Mouse (Mus musculus): ENCODE measurements around the gene Lpo. TPM values are rescaled to one million over a fixed set of nuclear protein-coding genes. Genes with fewer than 3 reads are reported as not detected.
A peak's percentile ranks its signal among the peaks of the same experiment; 100 is the strongest.
"Not testable (repeated sequence)": the region's sequence is repeated elsewhere in the genome, so short reads cannot be mapped to it uniquely, and the experiment has no call there.

The Lpo gene
- 0.49 and 0.54 TPM in 2 replicates for polyA plus RNA-seq (2015; fragmentation: Nextera tagmentation; extraction: Ambion mirVana)

- Histone ChIP-seq H3K9ac (replicated peaks) (no peak within 1 kb of the TSS), H3K36me3 (no peaks in the 10 kb centered on the region), H3K27me3 (no peaks in the 10 kb centered on the region), H3K4me2 (replicated peaks) (no peak within 1 kb of the TSS), H3K4me3 (replicated peaks) (no peak within 1 kb of the TSS), H3K4me1 (replicated peaks) (peaks cover 16% of the 10 kb centered on the region), H3K27ac (0 out of 2 replicates have a peak within 1 kb of the TSS, but pooled peaks have one; percentile 25), H3K9me3 (no peaks in the 10 kb centered on the region)
- 16% methylated on average over 10 of the region's 10 CpGs for whole genome bisulfite sequencing
- no peak for ATAC-seq
Observed at GRCm38 (mm10) chr11:87828239-87828900, at the start of gene Lpo. TSS of gene Lpo (minus strand) at chr11:87828289.

DNA sequence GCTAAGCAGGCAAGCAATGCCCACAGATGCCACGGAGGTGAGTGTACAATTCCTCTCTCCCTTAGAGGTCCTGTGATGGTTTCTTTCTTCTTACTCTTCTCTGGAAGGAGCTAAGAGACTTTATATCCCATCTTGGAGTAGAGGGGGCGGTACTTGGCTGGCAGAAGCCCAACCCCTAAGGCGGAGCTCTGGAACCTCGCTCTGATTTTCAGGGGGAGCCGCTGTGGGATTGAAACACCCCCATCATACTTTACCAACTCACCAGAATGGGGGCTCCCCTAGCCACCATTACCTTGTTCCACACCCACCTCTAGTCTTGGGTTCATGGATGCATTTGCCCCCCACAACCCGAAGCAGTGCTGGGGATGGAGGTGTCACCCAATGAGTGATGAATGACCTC is 47.3 kb upstream of the Lpo start, which contains the start of gene Epx:
TSS of gene Epx (minus strand) at position 101 of the 400 bp plus-strand sequence.
- H3K4me1 ChIP-seq (replicated peaks), result no peaks in the 10 kb centered on the region
- no peaks in the 10 kb centered on the region for H3K36me3 ChIP-seq
- no peak within 1 kb of the TSS for H3K27ac ChIP-seq
- no peak for ATAC-seq
- no peaks in the 10 kb centered on the region for H3K27me3 ChIP-seq
- no peak within 1 kb of the TSS for H3K4me3 ChIP-seq (replicated peaks)
- H3K9me3 ChIP-seq, result no peaks in the 10 kb centered on the region
- H3K4me2 ChIP-seq (replicated peaks), result no peak within 1 kb of the TSS
- 88% methylated on average over 6 of the region's 6 CpGs for WGBS
- no peak within 1 kb of the TSS for H3K9ac ChIP-seq (replicated peaks)

GRCm38 (mm10) chr11:87871766-87872165 is 43.7 kb upstream of the Lpo start:
- Histone ChIP-seq H3K4me2 (replicated peaks) (no peak overlapping the region), H3K36me3 (no peaks in the 10 kb centered on the region), H3K9ac (replicated peaks) (no peak overlapping the region), H3K27me3 (no peaks in the 10 kb centered on the region), H3K9me3 (no peaks in the 10 kb centered on the region), H3K4me1 (replicated peaks) (no peaks in the 10 kb centered on the region), H3K4me3 (replicated peaks) (no peak overlapping the region), H3K27ac (no peak overlapping the region)
- ATAC-seq, result no peak
- 47% methylated on average over 8 of the region's 8 CpGs for WGBS

DNA sequence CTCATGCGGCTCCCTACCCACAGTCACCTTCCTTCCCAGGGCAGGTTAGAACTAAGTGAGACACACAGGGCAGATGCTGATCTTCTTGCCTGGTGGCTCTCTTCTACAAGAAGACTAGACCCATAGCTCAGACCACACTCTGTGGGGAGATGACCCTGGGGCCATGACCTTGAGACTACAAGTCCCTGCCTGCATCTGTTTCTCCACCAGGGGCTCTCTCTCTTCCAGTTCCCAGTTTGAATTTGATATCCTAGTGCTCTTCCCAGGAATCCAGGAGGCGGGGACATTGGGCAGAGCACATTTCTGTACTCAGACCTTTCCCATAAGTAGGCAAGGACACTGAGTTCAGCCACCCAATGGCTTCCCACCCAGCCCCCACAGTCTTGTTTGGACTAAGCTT is 42.0 kb upstream of the Lpo start:
- no peak for ATAC-seq
- H3K9ac ChIP-seq (replicated peaks), result no peak overlapping the region
- no peak overlapping the region for H3K4me3 ChIP-seq (replicated peaks)
- no peaks in the 10 kb centered on the region for H3K4me1 ChIP-seq (replicated peaks)
- no peak overlapping the region for H3K27ac ChIP-seq
- no peaks in the 10 kb centered on the region for H3K27me3 ChIP-seq
- 84% methylated on average over 2 of the region's 2 CpGs for WGBS
- no peak overlapping the region for H3K4me2 ChIP-seq (replicated peaks)
- H3K9me3 ChIP-seq, result no peaks in the 10 kb centered on the region
- H3K36me3 ChIP-seq, result no peaks in the 10 kb centered on the region

GRCm38 (mm10) chr11:87866891-87867290 is 38.8 kb upstream of the Lpo start:
- not testable (repeated sequence) for H3K27ac ChIP-seq; ATAC-seq; H3K27me3 ChIP-seq; H3K9ac ChIP-seq (replicated peaks); H3K9me3 ChIP-seq; H3K4me3 ChIP-seq (replicated peaks); H3K4me1 ChIP-seq (replicated peaks); H3K4me2 ChIP-seq (replicated peaks)
- 94% methylated on average over 1 of the region's 2 CpGs for WGBS
- peaks cover 21% of the 10 kb centered on the region for H3K36me3 ChIP-seq

- no peak for ATAC-seq
- 96% methylated on average over 13 of the region's 13 CpGs for WGBS
- Histone ChIP-seq H3K27ac (no peak overlapping the region), H3K4me3 (replicated peaks) (no peak overlapping the region), H3K9me3 (no peaks in the 10 kb centered on the region), H3K36me3 (peaks cover 55% of the 10 kb centered on the region), H3K4me1 (replicated peaks) (no peaks in the 10 kb centered on the region), H3K9ac (replicated peaks) (no peak overlapping the region), H3K27me3 (no peaks in the 10 kb centered on the region), H3K4me2 (replicated peaks) (no peak overlapping the region)
Observed at GRCm38 (mm10) chr11:87862805-87863204, 34.7 kb upstream of the Lpo start.

GRCm38 (mm10) chr11:87860426-87860825 is 32.3 kb upstream of the Lpo start:
- H3K27me3 ChIP-seq, result no peaks in the 10 kb centered on the region
- no peaks in the 10 kb centered on the region for H3K9me3 ChIP-seq
- peaks cover 69% of the 10 kb centered on the region for H3K36me3 ChIP-seq
- no peak overlapping the region for H3K4me3 ChIP-seq (replicated peaks)
- no peaks in the 10 kb centered on the region for H3K4me1 ChIP-seq (replicated peaks)
- ATAC-seq, result no peak
- 57% methylated on average over 9 of the region's 9 CpGs for WGBS
- no peak overlapping the region for H3K9ac ChIP-seq (replicated peaks)
- no peak overlapping the region for H3K27ac ChIP-seq
- no peak overlapping the region for H3K4me2 ChIP-seq (replicated peaks)

DNA sequence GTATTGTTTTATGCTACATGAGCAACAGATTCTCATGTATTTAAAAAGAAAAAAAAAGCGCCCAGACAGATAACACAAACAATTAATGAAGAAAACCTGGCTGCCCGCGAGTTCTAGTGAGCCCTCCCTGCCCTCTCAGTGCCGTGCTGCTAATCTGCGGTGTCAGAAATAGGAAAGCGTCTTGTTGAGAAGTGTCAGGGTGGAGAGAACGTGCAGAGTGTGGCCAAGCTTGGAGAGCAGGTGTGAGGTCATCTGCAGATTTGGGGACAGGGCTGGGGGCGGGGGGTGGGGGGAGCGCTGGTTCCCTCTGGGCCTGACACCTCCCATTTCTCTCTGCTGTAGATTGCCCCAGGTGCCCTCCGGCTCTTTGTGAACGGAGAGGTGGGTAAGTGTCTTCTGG is 31.2 kb upstream of the Lpo start:
- no peak overlapping the region for H3K9ac ChIP-seq (replicated peaks)
- H3K27me3 ChIP-seq, result no peaks in the 10 kb centered on the region
- H3K27ac ChIP-seq, result no peak overlapping the region
- H3K9me3 ChIP-seq, result no peaks in the 10 kb centered on the region
- no peak for ATAC-seq
- no peak overlapping the region for H3K4me3 ChIP-seq (replicated peaks)
- WGBS, result 89% methylated on average over 11 of the region's 11 CpGs
- H3K4me1 ChIP-seq (replicated peaks), result no peaks in the 10 kb centered on the region
- H3K4me2 ChIP-seq (replicated peaks), result no peak overlapping the region
- peaks cover 67% of the 10 kb centered on the region for H3K36me3 ChIP-seq

DNA sequence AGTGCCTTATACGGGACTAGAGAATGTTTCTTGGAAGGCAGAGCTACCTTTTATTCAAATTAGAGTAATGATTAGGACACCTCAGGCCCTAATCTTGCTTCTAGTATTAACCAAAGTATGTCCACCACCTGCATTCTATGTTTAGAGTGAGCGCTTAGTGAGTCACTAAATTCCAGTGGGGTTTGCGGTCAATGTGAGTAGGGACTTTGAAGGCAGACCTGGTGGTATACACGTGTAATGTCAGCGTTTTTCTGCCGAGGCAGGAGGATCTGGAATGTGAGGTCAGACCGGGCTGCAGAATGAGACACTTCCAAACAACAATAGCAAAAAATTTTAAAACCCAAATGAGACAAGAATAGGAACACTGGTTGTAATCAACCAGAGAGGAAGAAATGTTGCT is 26.5 kb upstream of the Lpo start:
- peaks cover 26% of the 10 kb centered on the region for H3K36me3 ChIP-seq
- WGBS, result 88% methylated on average over 7 of the region's 7 CpGs

DNA sequence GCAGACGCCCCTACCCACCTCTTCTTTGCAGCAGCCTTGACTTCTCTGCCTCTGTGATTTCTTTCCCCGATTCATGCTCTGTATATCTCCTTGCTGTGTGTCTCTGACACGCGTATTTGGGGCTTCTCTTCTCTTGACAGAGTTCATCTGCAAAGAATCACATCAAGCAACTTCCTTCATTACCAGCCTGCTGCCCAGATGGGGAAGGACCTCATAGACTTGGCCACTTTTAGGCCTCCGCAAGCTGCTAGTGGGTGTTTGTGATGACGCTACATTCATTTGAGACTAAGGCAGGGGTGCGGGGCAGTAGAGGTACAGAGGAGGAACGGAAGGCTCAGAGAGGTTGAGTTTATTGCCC is 25.5 kb upstream of the Lpo start:
- Histone ChIP-seq H3K4me3 (replicated peaks) (peak overlapping the region; percentile 59), H3K27ac (peak overlapping the region; percentile 70), H3K27me3 (no peaks in the 10 kb centered on the region), H3K9ac (replicated peaks) (peak overlapping the region; percentile 66), H3K4me2 (replicated peaks) (peak overlapping the region; percentile 73), H3K9me3 (no peaks in the 10 kb centered on the region), H3K36me3 (peaks cover 23% of the 10 kb centered on the region), H3K4me1 (replicated peaks) (peaks cover 10% of the 10 kb centered on the region)
- WGBS, result 36% methylated on average over 8 of the region's 8 CpGs
- peak; percentile 29; the same call in 1 of the 2 replicates for ATAC-seq

More for the DNA sequence above, 26.5 kb upstream of the Lpo start:
- Histone ChIP-seq H3K4me1 (replicated peaks) (peaks cover 10% of the 10 kb centered on the region), H3K9ac (replicated peaks) (no peak overlapping the region), H3K4me2 (replicated peaks) (no peak overlapping the region), H3K4me3 (replicated peaks) (no peak overlapping the region), H3K9me3 (no peaks in the 10 kb centered on the region), H3K27me3 (no peaks in the 10 kb centered on the region), H3K27ac (no peak overlapping the region)
- no peak for ATAC-seq

- WGBS, result 4% methylated on average over 40 of the region's 40 CpGs
- peak within 1 kb of the TSS; percentile 70 for H3K27ac ChIP-seq
- H3K36me3 ChIP-seq, result peaks cover 16% of the 10 kb centered on the region
- peak within 1 kb of the TSS; percentile 66 for H3K9ac ChIP-seq (replicated peaks)
- peak within 1 kb of the TSS; percentile 59 for H3K4me3 ChIP-seq (replicated peaks)
- H3K27me3 ChIP-seq, result no peaks in the 10 kb centered on the region
- peaks cover 10% of the 10 kb centered on the region for H3K4me1 ChIP-seq (replicated peaks)
- ATAC-seq, result peak; percentile 96
- peak within 1 kb of the TSS; percentile 73 for H3K4me2 ChIP-seq (replicated peaks)
- no peaks in the 10 kb centered on the region for H3K9me3 ChIP-seq
Observed at GRCm38 (mm10) chr11:87852690-87853596, 24.9 kb upstream of the Lpo start, which contains the start of gene Mks1. TSS of gene Mks1 (plus strand) at chr11:87853215.

- Histone ChIP-seq H3K9ac (replicated peaks) (no peak overlapping the region), H3K4me1 (replicated peaks) (peaks cover 3% of the 10 kb centered on the region; the same call in 1 of the 2 replicates), H3K27ac (no peak overlapping the region), H3K4me3 (replicated peaks) (no peak overlapping the region), H3K27me3 (no peaks in the 10 kb centered on the region), H3K9me3 (no peaks in the 10 kb centered on the region), H3K36me3 (no peaks in the 10 kb centered on the region), H3K4me2 (replicated peaks) (no peak overlapping the region)
- ATAC-seq, result peak; percentile 50; the same call in 1 of the 2 replicates
- 68% methylated on average over 6 of the region's 6 CpGs for WGBS
Observed at GRCm38 (mm10) chr11:87847884-87848283, 19.8 kb upstream of the Lpo start.
